Mouse (Mus musculus): ENCODE results near the gene Gpam. TPM values are rescaled to one million over a fixed set of nuclear protein-coding genes. Genes with fewer than 3 reads are reported as not detected.

Gpam gene
- polyA plus RNA-seq, 1 experiment, result 122 TPM

DNA sequence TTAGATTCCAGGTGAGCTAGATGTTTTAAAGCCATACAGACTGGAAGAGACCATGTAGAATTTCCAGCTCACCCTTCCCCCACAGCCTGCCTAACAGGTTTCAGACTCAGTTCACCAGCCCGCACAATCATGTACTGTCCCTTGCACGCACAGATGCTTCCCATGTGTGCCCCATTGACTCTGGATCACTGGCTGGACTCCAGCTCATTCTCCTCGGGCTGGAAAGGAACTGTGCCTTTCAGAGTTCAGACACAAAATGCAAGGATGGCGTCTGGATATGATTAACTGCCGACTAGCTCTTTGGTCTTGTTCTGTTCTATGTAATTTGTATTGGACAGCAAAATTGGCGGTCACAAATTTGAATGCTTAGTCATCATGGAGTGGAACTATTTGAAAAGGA lies 22.6 kb upstream of the Gpam start:
- no peak overlapping the region for H3K27ac ChIP-seq (replicated peaks; ENCODE audit: low read depth, low read length)
- no peak overlapping the region for H3K4me3 ChIP-seq (ENCODE audit: insufficient read depth, low read depth, low read length)
- no peaks in the 10 kb centered on the region for H3K4me1 ChIP-seq (ENCODE audit: control insufficient read depth, insufficient read depth, insufficient read length, low read length)

DNA sequence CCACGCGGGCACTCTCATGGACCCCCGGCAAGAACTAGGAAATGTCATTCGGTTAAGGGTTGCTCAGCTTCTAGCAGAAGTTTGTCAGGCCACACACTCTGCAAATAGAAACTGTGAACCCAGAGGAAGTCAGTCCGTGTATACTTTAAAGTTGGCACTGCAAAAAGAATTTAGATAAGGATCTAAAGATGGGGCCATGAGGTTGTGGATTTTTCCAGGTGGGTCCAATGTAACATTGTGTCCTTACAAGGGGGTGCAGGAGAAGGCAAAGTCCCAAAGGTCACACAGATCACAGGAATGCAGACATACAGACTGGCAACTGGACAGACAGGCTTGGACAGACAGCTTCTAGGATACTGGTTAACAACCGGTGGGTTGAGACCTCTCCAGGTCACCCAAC lies 21.1 kb upstream of the Gpam start:
- H3K27ac ChIP-seq (replicated peaks; ENCODE audit: low read depth, low read length), result no peak overlapping the region
- H3K4me1 ChIP-seq (ENCODE audit: control insufficient read depth, insufficient read depth, insufficient read length, low read length), result no peaks in the 10 kb centered on the region
- H3K4me3 ChIP-seq (ENCODE audit: insufficient read depth, low read depth, low read length), result no peak overlapping the region

DNA sequence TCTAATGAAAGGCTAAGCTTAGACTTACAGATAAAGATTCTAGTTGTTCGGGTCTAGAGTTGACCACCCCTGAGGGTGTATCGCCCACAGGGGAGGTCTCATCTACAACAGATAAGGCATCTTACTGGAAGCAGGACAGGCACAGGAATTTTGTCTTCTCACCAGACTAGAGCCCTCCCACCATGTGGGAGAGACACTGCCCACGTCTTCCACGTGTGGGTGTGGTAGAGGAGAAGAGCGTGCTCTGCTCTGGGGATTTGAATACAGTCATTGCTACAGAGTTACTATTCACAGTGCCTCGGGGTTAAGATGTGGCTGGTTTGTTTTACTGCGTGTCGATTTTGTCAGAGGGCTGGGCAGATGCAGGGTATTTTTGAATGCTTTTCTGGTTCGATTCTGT lies 20.5 kb upstream of the Gpam start:
- no peaks in the 10 kb centered on the region for H3K4me1 ChIP-seq (ENCODE audit: control insufficient read depth, insufficient read depth, insufficient read length, low read length)
- no peak overlapping the region for H3K27ac ChIP-seq (replicated peaks; ENCODE audit: low read depth, low read length)
- no peak overlapping the region for H3K4me3 ChIP-seq (ENCODE audit: insufficient read depth, low read depth, low read length)

DNA sequence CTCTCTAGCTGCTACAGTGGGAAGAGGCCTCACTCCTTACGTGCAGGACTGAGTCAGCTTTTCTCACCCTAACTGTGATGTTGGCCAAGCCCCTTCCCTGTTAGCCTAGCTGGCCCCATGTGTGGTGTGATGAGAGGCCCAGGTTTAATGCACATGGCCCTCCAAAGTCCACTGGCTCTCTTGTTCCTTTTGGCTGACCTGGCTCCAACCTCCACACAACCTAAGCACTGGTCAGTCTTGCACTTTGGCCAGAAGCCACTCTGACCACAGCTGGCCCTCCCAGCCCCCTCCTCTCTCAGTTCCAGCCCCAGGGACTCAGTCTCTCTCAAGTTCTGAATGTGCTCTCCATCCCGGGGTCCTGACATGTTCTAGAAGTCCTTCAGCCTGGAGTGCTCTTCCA lies 18.1 kb upstream of the Gpam start:
- Histone ChIP-seq H3K27ac (replicated peaks; ENCODE audit: low read depth, low read length) (no peak overlapping the region), H3K4me3 (ENCODE audit: insufficient read depth, low read depth, low read length) (no peak overlapping the region), H3K4me1 (ENCODE audit: control insufficient read depth, insufficient read depth, insufficient read length, low read length) (no peaks in the 10 kb centered on the region)

DNA sequence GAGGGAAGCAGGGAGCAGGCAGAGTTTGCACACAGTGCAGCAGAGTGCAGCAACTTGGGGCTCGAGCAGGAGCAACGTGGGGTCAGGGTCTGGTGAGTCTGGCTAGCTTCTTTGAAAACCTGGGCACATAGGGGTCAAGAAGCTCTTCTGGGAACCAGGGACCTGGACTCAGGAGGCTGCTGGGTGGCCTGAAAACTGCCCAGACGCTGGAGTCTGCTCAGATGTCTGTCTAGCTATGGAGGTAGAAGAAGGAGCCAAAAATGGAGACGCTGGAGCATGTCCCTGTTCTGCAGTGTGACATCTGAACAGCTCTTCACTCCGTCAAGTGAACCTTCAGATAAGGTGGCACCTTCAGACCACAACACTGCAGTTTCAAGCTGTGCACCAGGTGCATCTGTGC lies 17.7 kb upstream of the Gpam start:
- no peak overlapping the region for H3K4me3 ChIP-seq (ENCODE audit: insufficient read depth, low read depth, low read length)
- no peak overlapping the region for H3K27ac ChIP-seq (replicated peaks; ENCODE audit: low read depth, low read length)
- H3K4me1 ChIP-seq (ENCODE audit: control insufficient read depth, insufficient read depth, insufficient read length, low read length), result no peaks in the 10 kb centered on the region

DNA sequence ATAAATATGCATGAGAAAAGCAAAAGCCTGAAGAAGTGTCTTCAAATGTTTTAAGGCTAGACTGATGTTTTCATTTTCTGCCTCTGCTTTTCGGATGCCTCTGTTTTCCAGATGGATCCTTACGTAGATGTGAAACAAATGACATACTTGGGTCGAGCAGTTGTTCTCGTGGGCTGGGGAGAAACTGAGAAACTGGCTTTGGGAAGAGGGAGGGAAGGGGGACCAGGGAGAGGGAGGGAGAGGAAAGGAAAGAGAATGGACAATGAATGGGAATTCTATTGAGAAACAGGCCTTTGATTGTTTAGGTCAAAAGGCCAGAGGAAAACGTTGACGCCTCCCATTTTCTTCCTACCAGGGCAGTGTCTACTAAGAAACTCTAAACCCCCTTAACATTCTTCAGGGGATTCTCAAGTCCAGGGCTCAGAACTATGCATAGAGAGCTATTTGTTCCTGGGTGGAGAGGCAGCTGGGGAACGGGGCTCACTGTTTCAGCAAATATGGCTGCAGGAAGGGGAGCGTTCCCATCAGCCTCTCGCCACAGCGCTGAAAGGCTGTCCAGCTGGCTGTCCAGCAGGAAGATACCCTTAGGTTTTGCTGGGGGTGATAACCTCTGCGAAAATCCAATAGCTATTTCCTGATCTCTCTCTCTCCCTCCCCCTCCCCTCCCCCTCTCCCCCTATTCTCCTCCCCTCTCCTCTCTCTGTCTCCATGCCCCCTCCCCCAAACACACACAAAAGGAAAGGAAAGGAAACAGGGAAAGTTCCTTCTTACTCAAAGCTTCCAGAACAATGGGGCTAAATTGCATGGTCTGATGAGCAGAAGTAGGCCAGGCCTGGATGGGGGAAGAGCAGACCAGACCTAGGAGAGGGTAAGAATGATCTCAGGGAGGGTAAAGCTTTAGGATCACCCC lies 16.6 kb upstream of the Gpam start:
- no peak overlapping the region for H3K4me3 ChIP-seq (ENCODE audit: insufficient read depth, low read depth, low read length)
- no peak overlapping the region for H3K27ac ChIP-seq (replicated peaks; ENCODE audit: low read depth, low read length)
- peaks cover 5% of the 10 kb centered on the region for H3K4me1 ChIP-seq (ENCODE audit: control insufficient read depth, insufficient read depth, insufficient read length, low read length)

DNA sequence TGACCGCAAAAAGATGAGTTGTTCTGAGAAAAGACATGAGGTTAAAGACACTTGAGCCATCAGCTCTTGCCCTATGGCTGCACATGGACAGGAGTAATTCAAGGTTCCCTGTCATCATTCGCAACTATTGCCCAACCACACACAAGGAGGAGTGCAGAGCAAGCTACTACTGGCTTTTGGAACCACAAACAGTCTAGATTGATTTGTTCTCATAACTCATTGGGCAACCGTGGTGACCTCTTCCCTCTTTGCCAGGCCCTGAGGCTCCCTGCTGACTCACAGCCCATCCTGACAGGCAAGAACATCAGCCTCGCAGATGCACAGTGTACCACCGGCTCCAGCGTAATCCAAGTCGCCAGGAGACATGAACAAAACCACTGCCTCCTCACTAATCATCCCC lies 12.3 kb upstream of the Gpam start:
- H3K4me1 ChIP-seq (ENCODE audit: control insufficient read depth, insufficient read depth, insufficient read length, low read length), result peaks cover 13% of the 10 kb centered on the region
- peak overlapping the region; percentile 96 for H3K27ac ChIP-seq (replicated peaks; ENCODE audit: low read depth, low read length)
- H3K4me3 ChIP-seq (ENCODE audit: insufficient read depth, low read depth, low read length), result no peak overlapping the region

DNA sequence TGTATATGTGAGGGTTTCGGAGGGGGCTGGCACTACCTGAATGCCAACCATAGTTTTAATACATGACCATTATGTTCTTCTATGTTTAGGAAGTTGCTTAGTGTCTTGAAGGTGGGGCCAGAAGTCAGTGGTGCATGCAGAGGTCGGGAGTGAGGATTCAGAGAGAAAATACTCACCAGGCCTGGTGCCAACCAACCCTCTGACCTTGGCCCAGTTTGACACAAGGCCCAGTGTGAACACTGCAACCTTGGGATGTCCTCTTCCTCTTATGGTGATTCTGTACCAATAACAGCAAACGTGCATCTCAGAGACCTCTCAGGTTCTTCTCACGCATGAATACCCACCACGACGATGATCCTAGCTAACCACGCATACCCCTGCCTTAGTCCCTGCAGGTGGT lies 11.5 kb upstream of the Gpam start:
- Histone ChIP-seq H3K27ac (replicated peaks; ENCODE audit: low read depth, low read length) (peak overlapping the region; percentile 96), H3K4me1 (ENCODE audit: control insufficient read depth, insufficient read depth, insufficient read length, low read length) (peaks cover 13% of the 10 kb centered on the region), H3K4me3 (ENCODE audit: insufficient read depth, low read depth, low read length) (no peak overlapping the region)

DNA sequence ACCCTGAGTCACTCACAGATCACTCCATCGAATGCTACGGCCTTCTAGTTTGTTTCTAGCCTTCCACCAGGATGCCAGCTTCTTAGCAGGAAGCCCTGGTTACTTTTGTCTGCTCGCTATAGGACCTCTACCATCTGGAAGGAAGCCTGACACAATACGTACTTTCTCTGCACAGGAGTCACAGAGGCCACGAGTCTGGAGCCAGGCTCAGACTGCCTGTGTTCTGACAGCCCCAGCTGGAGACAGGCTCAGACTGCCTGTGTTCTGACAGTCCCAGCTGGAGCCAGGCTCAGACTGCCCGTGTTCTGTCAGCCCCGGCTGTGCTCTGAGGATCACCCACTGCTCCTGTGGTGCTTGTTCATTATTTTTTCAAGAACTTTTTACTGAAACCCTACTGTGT lies 10.8 kb upstream of the Gpam start:
- H3K4me3 ChIP-seq (ENCODE audit: insufficient read depth, low read depth, low read length), result no peak overlapping the region
- peaks cover 13% of the 10 kb centered on the region for H3K4me1 ChIP-seq (ENCODE audit: control insufficient read depth, insufficient read depth, insufficient read length, low read length)
- peak overlapping the region; percentile 96 for H3K27ac ChIP-seq (replicated peaks; ENCODE audit: low read depth, low read length)

DNA sequence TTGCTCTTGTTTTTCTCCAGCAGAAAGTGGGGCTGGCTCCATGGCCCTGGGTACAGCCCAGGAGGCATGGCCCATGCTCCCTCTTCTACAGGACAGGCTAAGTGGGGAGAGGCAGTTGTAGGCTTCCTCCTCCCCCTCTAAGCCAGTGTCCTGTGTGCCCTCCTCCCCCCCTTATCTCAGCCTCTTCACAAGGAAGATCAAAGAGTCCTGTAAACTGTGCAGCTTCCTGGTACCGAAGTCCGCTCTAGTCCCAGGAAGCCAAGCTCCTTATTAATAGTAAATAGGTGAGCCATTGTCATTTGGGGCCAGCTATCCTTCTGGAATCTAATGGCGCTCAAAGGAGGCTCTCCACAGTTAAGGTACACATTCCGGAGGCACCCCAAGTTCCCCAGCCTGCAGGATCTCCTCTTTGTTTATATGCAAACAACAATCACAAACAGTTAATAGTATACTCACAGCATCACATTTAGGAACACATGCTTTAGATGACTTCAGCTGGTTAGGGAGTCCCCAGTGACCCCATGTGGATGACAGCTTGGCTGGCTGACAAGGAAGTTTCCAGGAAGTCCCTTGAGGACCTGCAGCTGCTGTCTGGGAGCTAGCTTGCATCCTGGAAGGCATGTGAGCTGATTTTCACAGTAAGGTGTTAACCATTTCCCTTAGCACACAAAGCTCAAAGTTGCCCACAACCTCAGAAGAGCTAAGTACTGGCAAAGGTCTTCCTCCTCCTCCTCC lies 9.8 kb upstream of the Gpam start:
- H3K4me1 ChIP-seq (ENCODE audit: control insufficient read depth, insufficient read depth, insufficient read length, low read length), result peaks cover 13% of the 10 kb centered on the region
- peak overlapping the region; percentile 96 for H3K27ac ChIP-seq (replicated peaks; ENCODE audit: low read depth, low read length)
- H3K4me3 ChIP-seq (ENCODE audit: insufficient read depth, low read depth, low read length), result no peak overlapping the region

DNA sequence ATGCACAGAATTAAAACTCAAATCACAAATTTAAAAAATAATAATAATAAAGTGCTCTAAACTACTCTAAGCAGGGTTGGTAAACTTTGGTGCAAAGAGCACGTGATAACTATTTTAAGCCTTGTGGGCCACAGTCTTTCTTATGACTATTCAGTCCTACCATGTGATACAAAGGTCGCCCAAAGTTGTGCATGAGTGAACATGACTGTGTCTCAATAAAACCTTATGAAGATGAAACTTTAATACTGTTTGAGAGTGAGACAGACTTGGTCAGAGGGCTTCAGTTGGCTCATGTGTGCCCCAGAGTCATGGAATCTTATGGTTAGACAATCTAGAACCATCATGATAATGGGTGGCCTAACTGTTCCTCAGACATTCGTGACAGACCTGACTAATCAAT lies 8.9 kb upstream of the Gpam start:
- Histone ChIP-seq H3K27ac (replicated peaks; ENCODE audit: low read depth, low read length) (no peak overlapping the region), H3K4me3 (ENCODE audit: insufficient read depth, low read depth, low read length) (no peak overlapping the region)

DNA sequence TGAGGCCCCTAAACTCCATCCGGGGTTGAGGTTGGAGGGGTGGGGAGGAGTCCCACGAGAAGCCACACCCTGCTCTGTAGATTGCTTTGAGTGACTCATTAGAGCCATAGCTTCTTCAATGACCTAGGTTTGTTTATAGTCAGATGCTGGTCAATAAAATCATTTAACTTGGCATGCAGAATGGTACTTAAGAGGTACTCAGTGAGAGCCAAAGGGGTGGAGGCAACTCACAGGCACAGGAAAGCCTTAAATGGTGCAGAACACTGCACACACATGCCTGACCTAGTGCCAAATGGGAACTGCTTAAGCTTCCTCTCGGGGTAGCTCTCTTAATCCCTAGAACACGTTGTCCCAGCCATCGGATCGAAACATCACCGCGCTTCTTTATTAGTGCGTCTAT lies 7.5 kb upstream of the Gpam start:
- Histone ChIP-seq H3K4me3 (ENCODE audit: insufficient read depth, low read depth, low read length) (no peak overlapping the region), H3K4me1 (ENCODE audit: control insufficient read depth, insufficient read depth, insufficient read length, low read length) (peaks cover 13% of the 10 kb centered on the region), H3K27ac (replicated peaks; ENCODE audit: low read depth, low read length) (no peak overlapping the region)

More for the DNA sequence above, 8.9 kb upstream of the Gpam start:
- H3K4me1 ChIP-seq (ENCODE audit: control insufficient read depth, insufficient read depth, insufficient read length, low read length), result peaks cover 13% of the 10 kb centered on the region

DNA sequence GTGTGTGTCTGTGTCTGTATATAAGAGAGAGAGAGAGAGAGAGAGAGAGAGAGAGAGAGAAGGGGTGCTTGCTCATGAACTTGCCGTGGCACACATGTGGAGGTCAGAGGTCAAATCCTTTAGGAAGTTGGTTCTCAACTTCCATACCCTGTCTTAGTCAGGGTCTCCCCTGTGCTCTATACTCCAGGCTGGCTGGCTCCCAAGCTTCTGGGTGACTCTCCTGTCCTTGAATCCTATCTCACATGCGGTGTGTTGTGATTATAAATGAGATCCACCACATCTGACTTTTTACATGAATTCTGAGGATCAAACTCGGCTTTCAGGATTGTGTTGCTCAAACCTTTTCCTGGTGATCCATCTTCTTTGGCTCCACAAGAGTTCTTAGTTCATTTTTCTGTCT lies 5.4 kb upstream of the Gpam start:
- H3K4me1 ChIP-seq (ENCODE audit: control insufficient read depth, insufficient read depth, insufficient read length, low read length), result no peaks in the 10 kb centered on the region
- H3K27ac ChIP-seq (replicated peaks; ENCODE audit: low read depth, low read length), result no peak overlapping the region
- H3K4me3 ChIP-seq (ENCODE audit: insufficient read depth, low read depth, low read length), result no peak overlapping the region

DNA sequence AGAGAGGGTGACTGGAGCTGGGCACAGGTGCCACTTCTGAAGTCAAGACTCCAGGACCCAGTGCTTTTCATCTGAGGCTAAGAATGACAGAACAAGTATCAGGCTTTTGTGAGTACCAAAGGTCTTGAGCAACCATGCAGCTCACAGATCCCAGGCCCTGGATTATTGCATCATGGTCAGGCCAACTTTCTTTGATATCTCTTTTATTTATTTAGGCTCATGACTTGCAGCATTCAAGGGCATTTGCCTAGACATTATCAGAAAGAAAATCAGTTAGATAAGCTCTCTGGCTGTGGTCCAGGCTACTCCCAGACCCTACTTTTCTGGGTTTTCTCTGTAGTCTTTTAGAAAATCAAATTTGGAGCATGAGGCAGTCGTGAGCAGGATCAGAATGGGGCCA lies 4.7 kb upstream of the Gpam start:
- H3K4me3 ChIP-seq (ENCODE audit: insufficient read depth, low read depth, low read length), result no peak overlapping the region
- H3K4me1 ChIP-seq (ENCODE audit: control insufficient read depth, insufficient read depth, insufficient read length, low read length), result no peaks in the 10 kb centered on the region
- H3K27ac ChIP-seq (replicated peaks; ENCODE audit: low read depth, low read length), result no peak overlapping the region; the same call in 1 of the 2 replicates

DNA sequence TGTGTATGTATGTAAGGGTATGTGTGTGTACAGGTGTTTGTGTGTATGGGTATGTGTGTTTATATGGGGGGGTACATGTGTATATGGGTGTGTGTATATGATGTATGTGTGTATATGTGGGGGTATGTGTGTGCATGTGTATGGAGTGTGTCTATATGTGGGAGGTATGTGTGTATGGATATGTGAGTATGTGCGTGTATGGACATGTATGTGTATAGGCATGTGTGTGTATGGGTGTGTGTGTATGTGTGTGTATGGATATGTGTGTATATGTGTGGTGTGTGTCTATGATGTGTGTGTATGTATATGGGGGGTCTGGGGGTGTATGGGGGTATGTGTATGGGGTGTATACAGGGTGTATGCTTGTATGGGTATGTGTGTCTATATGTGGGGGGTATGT lies 1.4 kb upstream of the Gpam start:
- no peaks in the 10 kb centered on the region for H3K4me1 ChIP-seq (ENCODE audit: control insufficient read depth, insufficient read depth, insufficient read length, low read length)
- H3K4me3 ChIP-seq (ENCODE audit: insufficient read depth, low read depth, low read length), result no peak overlapping the region
- H3K27ac ChIP-seq (replicated peaks; ENCODE audit: low read depth, low read length), result no peak overlapping the region

DNA sequence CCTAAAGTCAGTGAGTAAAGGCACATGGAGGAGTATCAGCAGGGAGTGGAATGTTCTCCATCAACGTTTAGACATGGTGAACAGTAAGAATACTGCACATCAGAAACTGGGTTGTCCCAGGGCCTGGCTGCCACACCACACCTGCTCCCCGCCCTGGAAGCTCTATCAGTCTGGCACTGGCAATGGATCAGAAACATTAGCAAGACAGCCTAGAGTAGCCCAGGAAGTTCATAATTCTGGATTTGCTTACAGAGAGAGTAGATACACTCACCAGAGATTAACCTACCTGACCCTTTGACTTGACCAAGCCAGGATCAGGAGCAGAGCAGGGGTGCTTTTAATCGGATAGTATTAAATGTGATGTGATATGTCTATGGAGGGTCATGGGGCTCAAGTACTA lies 1.6 kb downstream of the Gpam start:
- Histone ChIP-seq H3K27ac (replicated peaks; ENCODE audit: low read depth, low read length) (no peak overlapping the region), H3K4me1 (ENCODE audit: control insufficient read depth, insufficient read depth, insufficient read length, low read length) (no peaks in the 10 kb centered on the region), H3K4me3 (ENCODE audit: insufficient read depth, low read depth, low read length) (no peak overlapping the region)

Data from brown adipose tissue, adult 24 weeks (tissue).